Mouse (Mus musculus) cerebellum, postnatal 4 days (tissue): ENCODE data around the gene Mical3.

Experiments used
- DNase-seq, 2 experiments: peaks; one replicate each; pipeline ENCODE4 v3.0.0; 2022; ENCODE audit warnings: low spot score in 2 of 2, mixed read lengths in 1 of 2

Mical3 gene

DNA sequence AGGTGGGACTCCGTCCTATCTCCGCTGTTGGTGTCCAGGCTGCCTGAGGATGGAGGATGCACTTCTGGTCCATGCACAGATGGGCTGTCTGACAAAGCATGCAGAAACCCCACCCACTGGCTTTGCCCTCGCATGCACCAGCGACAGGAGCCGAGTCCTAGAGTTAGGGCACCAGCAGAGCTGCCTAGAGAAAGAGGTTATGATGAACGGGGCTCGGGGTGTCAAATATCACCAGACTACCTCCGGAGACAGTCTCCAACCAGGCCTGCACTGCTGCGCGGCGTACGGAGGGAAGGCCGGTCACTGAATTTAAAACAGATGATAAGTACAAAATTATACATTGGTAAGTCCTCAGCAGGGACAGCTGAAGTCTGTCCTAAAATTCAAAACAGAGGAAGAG lies 165.0 kb downstream of the Mical3 start:
- DNase-seq, result no peak

DNA sequence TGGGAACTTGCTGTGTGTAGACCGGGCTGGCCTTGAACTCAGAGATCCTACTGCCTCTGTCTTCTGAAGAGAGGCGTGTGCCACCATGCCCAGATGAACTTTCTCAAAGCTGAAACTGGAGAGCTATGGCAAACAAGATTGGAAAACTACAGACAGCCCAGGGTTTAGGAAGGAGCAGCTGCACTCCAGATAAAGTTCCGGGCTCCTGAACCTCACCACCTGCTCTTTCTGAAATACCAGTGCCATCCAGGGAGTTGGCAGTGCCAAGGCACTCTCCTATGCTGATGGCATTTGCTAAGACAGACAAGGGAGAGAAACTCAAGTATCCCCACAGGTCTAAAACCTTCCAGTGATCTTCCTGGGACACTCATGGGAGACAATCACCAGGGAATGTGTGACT lies 166.6 kb downstream of the Mical3 start:
- no peak for DNase-seq

- DNase-seq, result no peak
These were observed 170.3 kb downstream of the Mical3 start for GRCm38 (mm10) chr6:120960338-120961030.

DNA sequence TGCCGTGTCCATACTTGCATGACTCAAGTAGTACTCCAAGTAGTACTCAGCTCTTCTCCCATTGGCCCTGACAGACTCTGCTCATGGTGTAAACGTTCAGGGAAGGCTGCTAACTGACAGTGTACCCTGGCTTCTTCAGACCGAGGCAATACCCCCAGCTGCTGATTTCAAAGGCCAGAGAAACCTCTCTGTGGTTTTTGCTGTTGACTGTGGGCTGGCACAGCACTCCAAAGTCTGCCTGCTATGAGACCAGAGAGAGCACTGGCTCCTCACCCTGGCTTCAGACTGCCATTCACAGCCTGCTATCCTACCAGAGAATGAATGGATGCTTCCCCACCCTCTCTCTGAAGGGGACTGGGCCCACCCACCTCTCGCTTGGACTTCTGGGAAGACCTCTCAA lies 173.5 kb downstream of the Mical3 start:
- DNase-seq, result no peak

DNA sequence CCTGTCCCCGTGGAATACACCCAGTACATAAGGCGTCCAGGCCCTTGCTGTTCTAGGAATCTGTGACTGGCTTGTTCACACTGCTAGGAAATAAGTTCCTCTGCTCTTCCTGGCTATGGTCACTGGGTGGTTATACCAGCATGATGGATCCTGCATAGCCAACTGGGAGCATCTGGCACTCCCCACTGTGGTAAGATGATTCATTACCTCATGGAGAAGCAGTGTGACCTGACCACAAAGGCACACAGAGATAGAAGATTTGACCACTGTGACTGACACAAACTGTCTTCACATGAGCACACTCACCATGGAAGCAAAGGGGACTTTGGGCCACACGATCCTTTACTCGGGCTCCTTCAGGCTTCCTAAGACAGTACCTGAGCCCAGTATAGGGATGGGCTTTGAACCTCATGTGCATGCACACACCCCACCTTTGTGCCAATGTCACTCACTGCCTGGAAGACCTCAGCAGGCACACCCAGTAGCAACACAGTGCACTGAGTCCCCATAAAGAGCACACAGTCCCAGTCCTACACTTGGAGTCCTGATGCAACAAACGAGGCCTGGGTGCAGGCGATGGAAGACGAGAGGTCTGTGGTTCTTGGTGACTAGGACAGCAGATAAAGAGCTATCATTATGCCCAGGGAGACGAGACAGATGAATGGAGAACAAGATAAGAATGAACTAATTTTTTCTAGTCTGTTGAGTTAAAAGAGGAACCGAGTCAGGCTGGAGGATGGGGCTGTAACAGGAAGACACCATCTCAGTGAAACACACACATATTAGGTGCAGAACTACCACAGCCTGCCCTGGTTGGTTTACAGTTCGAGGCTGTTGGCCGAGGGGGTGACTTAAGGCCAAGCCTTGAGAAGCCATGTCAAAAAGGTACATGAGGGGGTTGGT lies 174.3 kb downstream of the Mical3 start:
- DNase-seq, result no peak

DNA sequence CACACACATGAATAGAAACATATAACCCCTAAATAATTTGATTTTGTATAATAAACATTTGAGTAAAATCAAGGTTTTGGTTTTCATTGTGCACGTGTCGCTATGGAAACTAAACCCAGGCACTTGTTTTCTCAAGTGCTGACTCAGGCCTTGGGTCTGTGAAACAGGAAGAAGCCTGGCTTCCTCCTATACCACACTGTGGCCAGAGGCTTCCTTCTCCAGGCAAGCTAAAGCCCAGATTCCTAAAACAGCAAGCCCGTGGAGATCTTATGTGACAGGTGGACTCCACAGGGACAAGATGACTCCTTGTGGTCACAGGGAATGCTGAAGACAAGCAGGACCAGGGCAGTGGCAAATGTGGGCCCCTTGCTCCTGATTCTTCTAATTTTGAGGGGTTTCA lies 175.6 kb downstream of the Mical3 start:
- DNase-seq, result no peak

GRCm38 (mm10) chr6:120954241-120954640 lies 176.6 kb downstream of the Mical3 start:
- DNase-seq, result no peak

GRCm38 (mm10) chr6:120952475-120952874 lies 178.3 kb downstream of the Mical3 start:
- no peak for DNase-seq

DNA sequence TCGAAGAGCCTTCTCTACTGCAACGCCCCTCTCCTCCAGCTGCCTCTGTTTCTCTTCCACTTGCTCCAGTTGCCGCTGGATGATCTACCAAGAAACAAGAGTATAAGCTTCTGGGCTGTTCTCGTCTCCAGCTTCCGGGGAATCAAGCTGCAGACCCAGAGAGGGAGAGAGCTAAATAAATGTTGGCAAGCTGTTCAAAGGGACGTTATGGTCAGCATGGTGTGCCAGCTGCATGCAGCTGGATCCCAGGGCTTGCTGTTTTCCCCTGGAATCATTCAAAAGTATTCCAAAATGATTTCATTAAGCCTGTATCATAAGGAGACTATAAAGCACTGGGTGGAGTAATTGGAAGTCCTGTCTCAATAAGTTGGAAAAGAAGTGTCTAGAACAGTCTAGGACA lies 179.5 kb downstream of the Mical3 start:
- DNase-seq, result no peak

- DNase-seq, result no peak
These were observed 185.3 kb downstream of the Mical3 start for GRCm38 (mm10) chr6:120945510-120945909.

- DNase-seq, result no peak
These were observed 186.8 kb downstream of the Mical3 start for GRCm38 (mm10) chr6:120943964-120944363.

DNA sequence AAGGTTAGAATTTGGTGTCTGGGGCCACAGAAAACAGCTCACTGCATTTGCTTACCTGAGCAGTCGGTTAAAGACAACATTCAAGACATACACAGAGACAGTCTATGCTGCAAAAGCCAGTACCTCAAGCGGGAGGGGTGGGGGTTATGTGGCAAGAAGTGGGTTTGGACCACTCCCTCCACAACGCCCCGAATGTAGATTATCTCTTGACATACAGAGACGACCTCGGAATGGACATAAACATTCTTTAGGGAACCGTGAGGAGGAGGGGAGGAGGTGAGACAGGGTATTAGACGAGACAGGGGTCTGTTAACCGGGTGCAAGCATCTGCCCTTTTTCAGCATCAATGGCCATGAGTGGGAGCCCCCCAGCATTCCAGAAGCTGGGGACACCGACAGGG lies 187.2 kb downstream of the Mical3 start:
- no peak for DNase-seq

DNA sequence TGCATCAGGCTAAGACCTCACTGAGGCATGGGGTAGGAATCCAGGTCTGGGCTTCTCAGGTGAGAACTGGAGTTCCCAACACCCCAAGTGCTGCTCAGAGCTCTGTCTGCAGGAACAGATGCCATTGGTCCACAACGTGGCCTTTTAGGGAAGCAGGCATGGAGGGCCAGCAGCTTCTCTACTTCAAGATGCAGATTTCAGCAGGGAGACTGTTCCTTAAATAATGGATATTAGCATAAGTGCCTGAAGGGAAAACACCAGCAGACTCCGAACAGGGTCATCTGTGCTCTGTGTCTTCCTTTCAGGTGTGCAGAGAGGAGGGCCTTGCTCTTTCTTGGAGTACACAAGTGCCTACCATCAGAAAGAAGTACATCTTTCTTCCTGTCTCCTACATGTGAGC lies 187.7 kb downstream of the Mical3 start:
- no peak for DNase-seq

GRCm38 (mm10) chr6:120941575-120941974 lies 189.2 kb downstream of the Mical3 start:
- DNase-seq, result no peak

- DNase-seq, result no peak
These were observed 189.7 kb downstream of the Mical3 start for GRCm38 (mm10) chr6:120941084-120941481.

- no peak for DNase-seq
These were observed 190.2 kb downstream of the Mical3 start for GRCm38 (mm10) chr6:120940446-120941083.

- DNase-seq, result no peak
These were observed 191.0 kb downstream of the Mical3 start for GRCm38 (mm10) chr6:120939783-120940182.

DNA sequence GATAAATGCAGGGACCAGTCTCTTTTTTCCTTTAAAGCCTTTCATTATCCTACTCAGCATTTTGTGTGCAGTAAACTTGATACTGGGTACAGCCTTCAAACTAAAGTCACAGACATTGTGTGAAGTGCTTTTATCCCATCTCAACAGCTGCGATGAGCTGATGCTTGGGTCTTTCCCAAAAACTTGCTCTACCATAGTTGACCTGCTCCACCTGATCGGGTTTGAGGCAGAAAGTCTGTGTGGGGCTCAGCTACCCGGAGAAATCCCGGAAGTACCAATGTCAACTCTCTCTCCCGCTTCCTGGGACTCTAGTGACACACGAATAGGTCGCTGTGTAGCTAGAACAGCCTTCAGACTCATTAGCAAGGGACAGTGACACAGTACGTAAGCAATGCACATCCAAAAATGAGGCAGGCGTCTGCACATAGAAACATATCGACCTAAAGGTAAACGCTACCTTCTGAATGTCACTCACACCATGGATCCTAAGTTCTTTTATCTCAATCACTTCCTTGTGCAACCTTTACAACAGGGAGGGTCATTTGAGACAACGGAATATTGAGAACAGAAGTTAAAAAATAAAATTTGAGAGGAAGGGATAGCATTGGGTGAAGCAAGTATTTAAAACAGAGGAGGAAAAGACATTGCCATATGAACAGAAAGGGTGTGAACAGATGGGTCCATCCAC lies 191.9 kb downstream of the Mical3 start:
- no peak for DNase-seq

- DNase-seq, result no peak
These were observed 192.7 kb downstream of the Mical3 start for GRCm38 (mm10) chr6:120937999-120938608.

DNA sequence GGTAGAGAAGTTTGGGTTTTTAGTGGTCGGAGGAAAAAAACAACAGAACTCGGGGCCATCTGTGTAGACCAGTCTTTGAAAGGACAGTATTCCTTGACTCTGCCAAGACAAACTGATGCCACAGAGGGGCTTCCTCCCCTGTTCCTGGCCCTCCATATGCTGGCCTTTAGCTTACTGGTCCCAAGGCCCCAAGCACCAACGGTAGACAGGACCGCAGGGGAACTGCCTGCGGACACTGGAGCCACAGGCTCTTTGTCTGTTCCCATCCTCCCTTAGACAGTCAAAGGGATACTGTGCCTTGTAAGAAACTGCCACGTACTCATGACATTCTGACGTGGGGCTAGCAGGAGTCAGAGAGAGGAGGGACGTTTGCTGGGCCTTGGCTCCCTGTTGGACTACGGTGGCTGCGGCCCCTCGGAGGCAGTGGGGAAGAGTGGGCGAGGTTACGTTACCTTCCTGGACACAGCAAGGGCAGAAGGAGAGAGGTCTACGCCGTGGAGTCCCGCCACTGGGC lies 193.6 kb downstream of the Mical3 start:
- DNase-seq, result no peak

GRCm38 (mm10) chr6:120934176-120934575 lies 196.6 kb downstream of the Mical3 start:
- DNase-seq, result no peak
